Mouse (Mus musculus) right cerebral cortex, adult 2 months (tissue): ENCODE measurements around the gene Frmd8.
A peak's percentile ranks its signal among the peaks of the same experiment; 100 is the strongest.

Experiments used
- DNase-seq, 2 experiments: peaks; one replicate each; pipeline ENCODE4 v3.0.0; 2021 to 2022; ENCODE audit warnings: low spot score in 2 of 2

Frmd8 gene

DNA sequence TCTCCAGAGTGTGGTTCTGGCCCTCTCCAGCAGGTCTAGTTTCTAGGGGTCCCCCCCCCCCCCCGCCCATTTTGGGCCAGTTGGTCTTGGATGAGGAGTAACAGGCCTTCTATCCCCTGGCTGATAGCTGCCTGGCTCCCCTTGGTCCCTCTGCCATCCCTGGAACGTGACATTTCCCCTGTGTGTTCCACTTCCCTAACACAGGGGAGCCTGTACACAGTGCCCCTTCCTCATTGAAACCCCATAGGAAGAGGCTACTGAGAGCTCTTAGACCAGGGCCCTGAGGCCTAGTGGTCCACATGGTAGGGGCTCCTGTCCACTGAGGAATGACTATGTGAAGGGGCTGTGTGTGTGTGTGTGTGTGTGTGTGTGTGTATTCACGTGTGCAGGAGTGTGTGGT lies 67.3 kb downstream of the Frmd8 start:
- DNase-seq, result no peak

DNA sequence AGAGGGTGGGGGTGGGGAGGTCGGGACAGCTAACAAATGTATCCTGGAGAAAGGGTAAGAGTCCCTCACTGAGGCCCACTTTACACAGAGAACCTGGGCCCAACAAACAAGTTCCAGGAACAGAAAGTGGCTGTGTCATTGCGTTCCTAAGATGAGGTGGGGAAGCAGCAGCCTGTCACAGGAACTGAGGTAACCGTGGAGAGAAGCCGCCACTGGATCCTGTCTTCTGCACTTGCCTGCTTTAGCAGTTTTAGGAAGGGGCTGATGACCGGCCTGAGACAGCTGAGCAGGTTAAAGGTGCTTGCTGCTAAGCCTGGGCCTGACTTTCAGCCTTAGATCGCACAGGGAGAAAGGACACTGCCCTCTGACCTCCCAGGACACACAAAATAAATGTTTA lies 68.3 kb downstream of the Frmd8 start:
- DNase-seq, result no peak

DNA sequence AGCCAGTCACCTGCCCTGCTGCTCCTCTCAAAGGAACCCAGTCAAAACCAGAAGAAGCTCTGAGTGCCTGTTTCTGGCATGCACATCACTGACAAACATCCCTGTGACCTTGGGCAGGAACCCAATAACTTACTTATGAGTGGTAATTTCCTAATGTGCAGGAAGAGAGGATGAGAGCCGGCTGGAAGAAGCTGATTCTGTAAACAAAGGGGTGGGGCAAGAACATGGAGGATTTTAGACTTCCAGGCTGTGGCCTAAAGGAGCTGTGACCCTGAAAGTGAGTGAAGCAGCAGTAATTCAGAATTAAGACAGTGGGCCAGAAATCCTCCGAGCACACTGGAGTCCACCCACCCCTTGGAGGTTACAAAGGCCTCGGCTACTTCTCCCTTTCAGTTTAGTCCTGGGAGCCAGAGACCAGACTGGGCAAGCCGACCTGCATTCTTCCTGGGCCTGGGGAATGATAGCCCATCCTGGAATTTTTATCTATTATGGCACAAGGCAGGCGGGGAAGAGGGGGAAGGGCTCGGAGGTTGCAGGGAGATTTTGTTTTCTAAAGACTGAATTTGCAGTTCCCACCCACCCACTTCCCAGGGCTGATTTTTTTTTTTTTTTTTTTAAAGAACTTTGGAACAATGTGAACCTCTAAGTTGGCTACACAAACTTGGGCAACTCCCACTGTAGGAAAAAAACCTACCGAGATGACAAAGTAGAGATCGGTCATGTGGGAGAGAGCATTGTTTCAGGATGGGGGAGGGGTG lies 68.8 kb downstream of the Frmd8 start:
- peak in 1 of 2 experiments; percentile 58 for DNase-seq

DNA sequence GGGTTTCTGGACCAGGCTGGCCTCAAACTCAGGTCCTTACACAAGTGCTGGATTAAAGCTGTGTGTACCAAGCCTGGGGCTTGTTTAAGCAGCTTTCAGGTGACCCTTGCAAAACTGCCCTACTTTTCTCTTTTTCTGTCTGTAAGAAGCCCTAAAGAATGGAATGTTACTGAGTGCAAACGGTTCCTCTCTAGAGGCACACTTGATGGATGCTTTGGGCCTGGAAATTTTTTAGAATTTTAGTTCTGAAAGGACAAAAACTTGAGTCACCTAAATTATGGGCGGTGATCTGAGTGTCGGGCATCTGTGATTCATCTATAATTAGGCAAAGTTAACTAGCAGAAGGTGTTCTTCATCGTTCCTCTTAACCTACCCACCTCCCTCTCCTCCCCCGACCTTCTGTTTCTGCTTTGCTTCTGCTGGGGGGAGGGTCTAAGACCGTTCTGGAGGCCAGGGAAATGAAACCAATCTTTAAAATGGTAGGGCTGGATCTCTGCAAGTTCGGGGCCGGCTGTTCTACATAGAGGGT lies 70.6 kb downstream of the Frmd8 start:
- DNase-seq, result peak; percentile 63 to 73

DNA sequence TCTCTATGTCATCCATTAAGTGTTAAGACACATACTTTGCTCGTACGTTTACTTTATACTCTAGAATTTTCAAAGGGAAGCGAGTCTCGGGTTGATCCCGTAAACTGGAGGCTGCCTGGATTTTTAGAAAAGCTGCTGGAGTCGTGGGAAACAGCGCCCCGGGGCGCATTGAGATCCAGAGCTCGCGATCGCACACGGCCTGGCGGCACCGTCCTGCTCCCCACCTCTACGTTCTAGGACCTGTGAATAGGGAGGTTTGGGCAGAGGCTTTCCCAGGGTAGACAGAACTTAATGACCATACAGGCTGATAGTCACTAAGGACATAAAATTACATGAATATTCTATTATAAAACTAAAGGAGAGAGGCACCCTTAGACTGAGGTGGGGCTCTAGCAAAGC lies 71.2 kb downstream of the Frmd8 start:
- DNase-seq, result no peak

DNA sequence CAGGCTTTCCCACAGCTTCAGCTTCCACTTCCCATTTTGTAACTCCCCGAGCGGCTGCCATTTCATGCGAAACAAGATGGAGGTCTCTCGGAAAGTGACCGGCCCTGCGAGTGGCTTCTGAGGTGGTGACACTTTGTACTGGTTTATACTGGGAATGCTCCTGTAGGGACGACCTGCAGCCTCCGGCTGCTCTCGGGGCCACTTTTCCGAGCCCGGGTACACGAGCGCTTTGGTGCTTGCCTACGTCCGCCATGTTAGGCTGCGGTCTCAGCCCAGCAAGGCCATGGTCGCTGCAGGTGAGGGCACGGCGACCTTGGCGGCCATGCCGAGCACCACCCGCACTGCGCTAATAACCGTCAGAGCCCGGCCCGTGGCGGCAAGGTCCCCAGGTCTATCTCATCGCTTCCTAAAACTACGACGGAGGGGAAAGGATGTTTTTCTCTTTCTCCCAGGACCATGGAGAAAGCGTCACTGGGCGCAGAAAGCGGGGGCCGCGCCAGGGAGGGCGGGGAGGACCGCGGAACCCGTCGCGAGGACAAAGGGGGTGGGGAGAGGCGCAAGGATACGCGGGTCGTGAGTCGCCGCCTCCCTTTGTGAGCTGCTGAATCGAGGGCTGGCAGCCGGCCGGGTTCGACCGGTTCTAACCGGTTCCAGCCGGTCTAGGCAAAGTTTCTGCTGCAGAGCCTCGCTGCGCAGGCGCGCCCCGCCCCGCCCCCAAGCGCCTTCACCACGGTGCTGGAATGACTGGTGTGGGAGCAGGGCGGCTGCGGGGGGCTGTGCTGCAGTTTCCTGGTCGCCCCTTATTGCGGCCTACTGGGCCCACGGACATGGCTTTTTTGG lies 71.8 kb downstream of the Frmd8 start:
- DNase-seq, result peak; percentile 99

DNA sequence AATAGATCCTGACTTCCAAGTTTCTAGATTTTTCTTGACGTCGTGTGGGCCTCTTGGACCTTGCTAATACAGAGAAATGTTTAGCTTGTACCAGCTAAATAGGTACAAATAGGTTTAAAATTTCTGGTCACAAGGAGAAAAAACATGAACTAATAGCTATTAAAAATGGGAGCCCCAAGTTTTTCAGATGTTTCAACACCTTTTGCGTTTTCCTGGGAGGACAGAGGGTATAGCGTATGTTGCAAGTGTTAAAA lies 72.4 kb downstream of the Frmd8 start:
- DNase-seq, result no peak

DNA sequence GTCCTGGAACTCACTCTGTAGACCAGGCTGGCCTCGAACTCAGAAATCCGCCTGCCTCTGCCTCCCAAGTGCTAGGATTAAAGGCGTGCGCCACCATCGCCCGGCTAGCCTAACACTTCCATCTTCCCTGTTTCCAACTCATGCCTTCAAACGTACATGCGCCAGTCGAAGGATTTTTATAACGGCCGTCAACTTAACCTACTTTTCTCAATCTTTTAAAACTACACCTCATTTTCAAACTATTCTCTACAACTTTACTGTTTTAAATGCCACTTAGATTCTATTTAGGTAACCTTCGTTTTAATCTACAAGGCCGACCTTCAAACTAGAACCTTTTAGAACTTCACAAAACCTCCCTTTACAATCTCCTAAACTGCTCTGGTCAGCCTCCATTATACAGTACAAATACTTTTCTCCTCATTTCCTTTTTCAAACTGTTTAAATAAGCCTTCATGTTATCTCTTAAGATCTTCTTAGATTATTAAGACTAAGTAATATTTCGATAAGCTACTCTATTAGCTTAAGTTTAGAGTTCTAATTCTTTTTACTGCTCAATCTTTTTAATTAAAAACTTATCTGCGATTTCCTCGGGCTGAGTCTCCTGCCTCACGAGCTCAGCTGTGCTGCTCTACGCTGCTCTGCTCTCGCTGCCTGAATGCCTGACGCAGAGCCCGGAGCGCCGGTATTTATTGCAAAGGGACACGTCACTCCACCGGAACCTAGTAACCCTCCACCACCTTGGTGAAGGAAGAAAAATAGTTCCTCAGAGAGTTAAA lies 72.9 kb downstream of the Frmd8 start:
- DNase-seq, result peak; percentile 98

DNA sequence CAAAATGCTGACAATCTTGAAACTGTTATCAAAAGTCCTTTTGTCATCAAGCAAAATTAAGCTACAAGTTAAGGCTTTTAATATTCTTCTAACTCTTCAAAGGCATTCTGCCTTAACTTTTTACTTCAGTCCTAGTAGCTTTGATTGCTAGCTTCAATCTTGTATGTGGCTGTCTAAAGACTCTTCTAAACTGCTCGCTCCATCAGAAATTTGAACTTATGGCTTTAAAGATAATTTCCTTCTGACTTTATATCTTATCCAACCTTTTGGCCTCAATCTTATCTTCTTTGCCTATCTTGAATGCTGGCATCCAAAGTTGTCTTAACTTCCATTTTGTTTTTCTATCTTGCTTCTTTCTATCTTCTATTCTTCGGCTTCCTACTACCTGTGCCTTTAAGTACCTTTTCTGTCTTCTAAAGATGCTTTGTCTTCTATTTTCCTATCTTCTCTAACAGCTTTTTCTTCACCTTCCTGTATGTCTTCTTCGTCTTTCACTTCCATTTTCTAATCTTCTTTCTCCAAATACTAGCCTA lies 73.6 kb downstream of the Frmd8 start:
- DNase-seq, result no peak

DNA sequence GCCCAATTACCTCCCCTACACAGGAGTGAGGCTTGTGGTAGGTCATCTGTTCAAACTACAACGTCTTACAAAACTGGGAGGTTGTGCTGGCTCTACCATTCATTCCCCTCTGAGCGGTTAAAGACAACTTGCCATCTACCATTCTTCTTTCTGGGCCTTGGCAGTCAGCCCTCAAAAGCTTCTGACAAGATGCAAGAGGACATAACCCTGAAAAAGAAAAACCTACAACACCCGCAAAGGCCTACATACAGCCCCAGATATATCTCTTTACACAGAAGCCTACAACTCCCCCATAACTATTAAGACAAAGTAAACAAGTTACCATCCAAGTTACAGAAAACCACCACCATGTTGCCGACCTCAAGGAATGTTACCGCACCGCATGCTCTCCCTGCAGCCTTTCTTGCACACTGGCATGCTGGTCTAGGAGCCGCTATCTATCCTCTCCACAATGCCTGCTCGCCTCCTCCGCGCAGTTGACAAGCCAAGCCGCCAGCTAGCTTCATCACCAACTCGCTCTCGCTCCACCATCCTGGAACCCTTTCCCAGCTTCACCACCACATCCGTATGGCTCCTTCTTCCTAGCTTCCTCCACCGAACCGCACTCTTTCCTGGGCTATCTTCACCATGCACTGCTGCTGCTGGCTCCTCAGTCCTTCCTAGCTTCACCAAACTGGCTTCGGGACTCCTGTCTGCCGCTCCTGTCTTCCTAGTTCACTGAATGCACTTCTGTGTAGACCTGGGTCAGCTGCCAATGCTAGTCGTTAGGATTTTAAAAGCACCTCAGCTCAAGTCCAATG lies 74.2 kb downstream of the Frmd8 start:
- no peak for DNase-seq

DNA sequence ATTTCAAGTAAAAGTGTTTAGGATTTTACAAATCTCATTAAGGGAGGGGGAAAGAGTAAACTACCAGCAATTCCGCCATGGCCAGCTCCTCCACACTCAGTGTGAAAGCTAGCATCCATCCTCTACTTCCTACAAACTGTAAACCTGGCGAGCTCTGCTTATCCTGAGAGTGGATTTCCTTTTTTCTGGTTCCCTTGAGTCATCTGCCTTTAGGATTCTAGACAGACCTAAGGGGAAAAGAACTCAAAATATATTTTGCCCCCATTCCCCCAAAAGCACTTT lies 74.8 kb downstream of the Frmd8 start:
- DNase-seq, result no peak
